Mouse (Mus musculus): Measurements from ENCODE around the gene Gabpb2. TPM values are rescaled to one million over a fixed set of nuclear protein-coding genes. Genes with fewer than 3 reads are reported as not detected.

The Gabpb2 gene
- total and polyA plus RNA-seq, 2 experiments from 2014 or later = 1.6 to 6.5 TPM

GRCm38 (mm10) chr3:95250783-95251424, 33.2 kb upstream of the Gabpb2 start, which contains the start of gene Bnipl:
Gene Bnipl, minus strand, starts transcription at chr3:95251193.
- no peak within 1 kb of the TSS for H3K4me3 ChIP-seq (ENCODE audit: low read depth, low read length)
- ATAC-seq (ENCODE audit: low FRiP score) (no peak), DNase-seq (ENCODE audit: low spot score) (no peak)
- no peaks in the 10 kb centered on the region for H3K27me3 ChIP-seq (ENCODE audit: insufficient read depth, low read length)
- 57% methylated on average over 7 of the region's 7 CpGs for WGBS
- no peak for TF ChIP-seq CTCF (IDR thresholded peaks at IDR 0.05)
- H3K27ac ChIP-seq (ENCODE audit: low read depth, low read length) = no peak within 1 kb of the TSS
- H3K4me2 ChIP-seq (ENCODE audit: low read depth, low read length, poor library complexity, severe bottlenecking) = no peak within 1 kb of the TSS
- peaks cover 26% of the 10 kb centered on the region for H3K36me3 ChIP-seq (ENCODE audit: insufficient read depth, low read length)
- H3K9me3 ChIP-seq (ENCODE audit: low read length) = no peaks in the 10 kb centered on the region
- no peak within 1 kb of the TSS for H3K9ac ChIP-seq (replicated peaks; ENCODE audit: low read length, poor library complexity, severe bottlenecking)
- no peaks in the 10 kb centered on the region for H3K4me1 ChIP-seq (ENCODE audit: insufficient read depth, low read length)

- ATAC-seq (ENCODE audit: low FRiP score) = no peak
- no peaks in the 10 kb centered on the region for H3K9me3 ChIP-seq (ENCODE audit: low read length)
Observed at GRCm38 (mm10) chr3:95250361-95250760, 32.6 kb upstream of the Gabpb2 start.

GRCm38 (mm10) chr3:95247660-95248336, 30.1 kb upstream of the Gabpb2 start:
- TF ChIP-seq CTCF (IDR thresholded peaks at IDR 0.05) = no peak
- H3K36me3 ChIP-seq (ENCODE audit: insufficient read depth, low read length) = peaks cover 6% of the 10 kb centered on the region; the same call in 1 of the 2 replicates
- DNase-seq (ENCODE audit: low spot score) = no peak
- no peaks in the 10 kb centered on the region for H3K27me3 ChIP-seq (ENCODE audit: insufficient read depth, low read length)
- WGBS = 74% methylated on average over 1 of the region's 1 CpGs
- H3K9me3 ChIP-seq (ENCODE audit: low read length) = no peaks in the 10 kb centered on the region
- no peak overlapping the region for H3K27ac ChIP-seq (ENCODE audit: low read depth, low read length)
- H3K9ac ChIP-seq (replicated peaks; ENCODE audit: low read length, poor library complexity, severe bottlenecking) = no peak overlapping the region
- H3K4me3 ChIP-seq (ENCODE audit: low read depth, low read length) = no peak overlapping the region
- H3K4me1 ChIP-seq (ENCODE audit: insufficient read depth, low read length) = no peaks in the 10 kb centered on the region
- H3K4me2 ChIP-seq (ENCODE audit: low read depth, low read length, poor library complexity, severe bottlenecking) = no peak overlapping the region
- ATAC-seq (ENCODE audit: low FRiP score) = no peak

More at GRCm38 (mm10) chr3:95250361-95250760, 32.6 kb upstream of the Gabpb2 start:
- DNase-seq (ENCODE audit: low spot score) = no peak
- TF ChIP-seq CTCF (IDR thresholded peaks at IDR 0.05) = no peak
- no peak overlapping the region for H3K4me3 ChIP-seq (ENCODE audit: low read depth, low read length)
- no peak overlapping the region for H3K27ac ChIP-seq (ENCODE audit: low read depth, low read length)
- no peaks in the 10 kb centered on the region for H3K27me3 ChIP-seq (ENCODE audit: insufficient read depth, low read length)
- 82% methylated on average over 5 of the region's 5 CpGs for whole genome bisulfite sequencing
- no peak overlapping the region for H3K9ac ChIP-seq (replicated peaks; ENCODE audit: low read length, poor library complexity, severe bottlenecking)
- no peaks in the 10 kb centered on the region for H3K4me1 ChIP-seq (ENCODE audit: insufficient read depth, low read length)
- H3K36me3 ChIP-seq (ENCODE audit: insufficient read depth, low read length) = peaks cover 22% of the 10 kb centered on the region
- H3K4me2 ChIP-seq (ENCODE audit: low read depth, low read length, poor library complexity, severe bottlenecking) = no peak overlapping the region

GRCm38 (mm10) chr3:95246465-95247231, 28.9 kb upstream of the Gabpb2 start:
- WGBS = 76% methylated on average over 5 of the region's 5 CpGs

GRCm38 (mm10) chr3:95243086-95243485, 25.4 kb upstream of the Gabpb2 start:
- WGBS = 84% methylated on average over 2 of the region's 2 CpGs
- Histone ChIP-seq H3K4me1 (ENCODE audit: insufficient read depth, low read length) (no peaks in the 10 kb centered on the region), H3K4me2 (ENCODE audit: low read depth, low read length, poor library complexity, severe bottlenecking) (no peak overlapping the region), H3K9ac (replicated peaks; ENCODE audit: low read length, poor library complexity, severe bottlenecking) (no peak overlapping the region), H3K27me3 (ENCODE audit: insufficient read depth, low read length) (no peaks in the 10 kb centered on the region), H3K4me3 (ENCODE audit: low read depth, low read length) (no peak overlapping the region), H3K27ac (ENCODE audit: low read depth, low read length) (no peak overlapping the region), H3K36me3 (ENCODE audit: insufficient read depth, low read length) (peaks cover 4% of the 10 kb centered on the region; the same call in 1 of the 2 replicates), H3K9me3 (ENCODE audit: low read length) (no peaks in the 10 kb centered on the region)
- ATAC-seq (ENCODE audit: low FRiP score) = no peak
- no peak for DNase-seq (ENCODE audit: low spot score)
- TF ChIP-seq CTCF (IDR thresholded peaks at IDR 0.05) = no peak

More at GRCm38 (mm10) chr3:95246465-95247231, 28.9 kb upstream of the Gabpb2 start:
- H3K4me2 ChIP-seq (ENCODE audit: low read depth, low read length, poor library complexity, severe bottlenecking) = no peak overlapping the region
- no peak overlapping the region for H3K9ac ChIP-seq (replicated peaks; ENCODE audit: low read length, poor library complexity, severe bottlenecking)
- H3K27me3 ChIP-seq (ENCODE audit: insufficient read depth, low read length) = no peaks in the 10 kb centered on the region
- H3K27ac ChIP-seq (ENCODE audit: low read depth, low read length) = no peak overlapping the region
- H3K4me1 ChIP-seq (ENCODE audit: insufficient read depth, low read length) = no peaks in the 10 kb centered on the region
- no peak for TF ChIP-seq CTCF (IDR thresholded peaks at IDR 0.05)
- H3K36me3 ChIP-seq (ENCODE audit: insufficient read depth, low read length) = peaks cover 4% of the 10 kb centered on the region; the same call in 1 of the 2 replicates
- DNase-seq (ENCODE audit: low spot score) = peak; percentile 69
- no peak overlapping the region for H3K4me3 ChIP-seq (ENCODE audit: low read depth, low read length)
- H3K9me3 ChIP-seq (ENCODE audit: low read length) = no peaks in the 10 kb centered on the region
- peak; percentile 44; the same call in 1 of the 2 replicates for ATAC-seq (ENCODE audit: low FRiP score)
